Mouse (Mus musculus) forebrain, embryonic 15.5 days (tissue): Measurements from ENCODE around the gene Ccr7. TPM values are rescaled to one million over a fixed set of nuclear protein-coding genes. Genes with fewer than 3 reads are reported as not detected.

Experiments
- ATAC-seq: fragments of 200-750 bp; cut with Nextera tagmentation; replicated peaks from 2 replicates; pipeline ENCODE4 v1.8.0; 2017; ENCODE audit warnings: mild to moderate bottlenecking, moderate TSS enrichment, moderate library complexity
- H3K27ac ChIP-seq: fragments of 300-500 bp; sonication (generic); replicated peaks from 2 replicates; pipeline ENCODE4 v1.5.1; 2015; ENCODE audit warnings: mild to moderate bottlenecking, inconsistent platforms
- H3K27me3 ChIP-seq: fragments of 300-500 bp; sonication (generic); 2 replicates; pipeline ENCODE4 v1.6.1; 2015; ENCODE audit warnings: inconsistent platforms
- H3K36me3 ChIP-seq: fragments of 300-500 bp; sonication (generic); 2 replicates; pipeline ENCODE4 v1.6.1; 2015; ENCODE audit warnings: mild to moderate bottlenecking, inconsistent platforms
- H3K4me1 ChIP-seq: fragments of 300-500 bp; sonication (generic); 2 replicates; pipeline ENCODE4 v1.6.1; 2015; ENCODE audit warnings: inconsistent platforms
- H3K4me2 ChIP-seq: fragments of 300-500 bp; sonication (generic); replicated peaks from 2 replicates; pipeline ENCODE4 v1.6.1; 2015; ENCODE audit warnings: mild to moderate bottlenecking, inconsistent platforms
- H3K4me3 ChIP-seq: fragments of 300-500 bp; sonication (generic); 2 replicates; pipeline ENCODE4 v1.5.1; 2015; ENCODE audit warnings: mild to moderate bottlenecking, inconsistent platforms
- H3K9ac ChIP-seq: fragments of 300-500 bp; sonication (generic); replicated peaks from 2 replicates; pipeline ENCODE4 v1.6.1; 2015; ENCODE audit warnings: mild to moderate bottlenecking, inconsistent platforms
- H3K9me3 ChIP-seq: fragments of 300-500 bp; sonication (generic); 2 replicates; pipeline ENCODE4 v1.6.1; 2016; ENCODE audit warnings: inconsistent platforms
- WGBS: fragments of 180-500 bp; shearing (Covaris S2); methylation state at CpG from one replicate; pipeline ENCODE4 v1.1.7; 2015; ENCODE audit warnings: mixed read lengths; 5-methylcytosine and 5-hydroxymethylcytosine counted together
- polyA plus RNA-seq: library from polyadenylated mRNA; unstranded; fragments of >200 nt; fragmentation: Nextera tagmentation; extraction: Ambion mirVana; gene quantifications from 2 replicates; pipeline ENCODE4 v1.2.1, GENCODE M21; 2015

Ccr7 gene
- polyA plus RNA-seq, 1 experiment from 2014 or later = not detected

DNA sequence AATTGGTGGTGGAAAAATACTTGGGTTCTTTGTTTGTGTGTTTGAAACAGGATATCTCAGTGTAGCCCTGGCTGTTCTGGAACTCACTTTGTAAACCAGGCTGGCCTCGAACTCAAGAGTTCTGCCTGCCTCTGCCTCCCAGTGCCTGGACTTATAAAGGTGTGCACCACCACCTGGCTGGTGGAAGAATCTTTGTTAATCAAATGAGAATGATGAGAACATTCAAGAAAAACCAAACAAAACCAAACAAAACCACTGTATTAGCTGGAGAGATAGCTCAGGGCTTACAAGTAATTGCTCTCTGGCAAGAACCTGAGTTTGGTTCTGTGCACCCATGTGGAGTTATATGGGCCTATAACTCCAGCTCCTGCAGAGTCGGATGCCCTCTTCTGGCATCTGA lies 14.6 kb upstream of the Ccr7 start:
- no peak overlapping the region for H3K4me3 ChIP-seq
- no peak overlapping the region for H3K9ac ChIP-seq
- H3K4me1 ChIP-seq = no peaks in the 10 kb centered on the region
- H3K4me2 ChIP-seq = no peak overlapping the region
- H3K36me3 ChIP-seq = no peaks in the 10 kb centered on the region
- H3K9me3 ChIP-seq = no peaks in the 10 kb centered on the region
- WGBS = 93% methylated on average over 2 of the region's 2 CpGs
- H3K27me3 ChIP-seq = no peaks in the 10 kb centered on the region
- no peak for ATAC-seq
- no peak overlapping the region for H3K27ac ChIP-seq

DNA sequence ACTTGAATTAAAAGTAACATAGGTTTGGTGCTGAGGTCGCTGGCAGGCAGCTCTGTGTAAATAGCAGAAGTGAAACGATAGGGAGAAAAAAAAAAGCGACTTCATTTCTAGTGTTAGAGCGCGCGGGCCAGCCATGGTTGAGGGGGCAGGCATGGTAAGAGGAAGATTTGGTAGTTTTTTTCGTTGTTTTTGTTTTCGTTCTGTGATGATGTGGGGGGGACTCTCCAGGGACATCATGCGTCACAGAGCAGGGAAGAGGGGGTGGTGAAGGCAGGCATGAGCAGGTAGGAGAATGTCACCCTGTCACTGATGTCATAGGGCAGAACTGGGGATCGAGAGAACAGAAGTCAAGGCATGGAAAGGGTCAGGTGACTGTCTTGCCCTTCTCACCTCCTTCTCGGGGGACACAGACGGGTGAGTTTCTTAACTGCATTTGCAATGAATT lies 13.2 kb upstream of the Ccr7 start:
- Histone ChIP-seq H3K4me1 (no peaks in the 10 kb centered on the region), H3K27me3 (no peaks in the 10 kb centered on the region), H3K9ac (no peak overlapping the region), H3K4me2 (no peak overlapping the region), H3K4me3 (no peak overlapping the region), H3K9me3 (no peaks in the 10 kb centered on the region), H3K27ac (no peak overlapping the region), H3K36me3 (no peaks in the 10 kb centered on the region)
- ATAC-seq = no peak
- 78% methylated on average over 12 of the region's 12 CpGs for WGBS

DNA sequence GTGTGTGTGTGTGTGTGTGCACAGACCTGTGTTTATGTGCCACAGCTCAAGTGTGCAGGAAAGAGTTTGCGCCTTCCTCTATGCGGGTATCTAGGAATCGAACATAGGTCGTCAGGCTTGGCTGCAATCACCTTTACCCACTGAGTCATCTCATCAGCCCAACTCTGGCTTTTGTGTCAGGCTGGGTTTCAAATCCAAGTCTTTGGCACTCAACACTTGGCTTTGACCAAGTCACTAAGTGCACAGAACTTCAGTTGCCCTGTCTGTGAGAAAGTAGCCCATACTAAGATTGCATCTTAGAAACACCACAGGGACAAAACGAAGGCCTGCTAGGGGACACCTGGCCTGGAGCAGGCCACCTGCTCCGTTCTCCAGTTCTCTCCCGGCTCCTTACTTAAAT lies 12.7 kb upstream of the Ccr7 start:
- Histone ChIP-seq H3K4me1 (no peaks in the 10 kb centered on the region), H3K4me2 (no peak overlapping the region), H3K4me3 (no peak overlapping the region), H3K9ac (no peak overlapping the region), H3K36me3 (no peaks in the 10 kb centered on the region), H3K27me3 (no peaks in the 10 kb centered on the region), H3K27ac (no peak overlapping the region), H3K9me3 (no peaks in the 10 kb centered on the region)
- ATAC-seq = no peak
- 93% methylated on average over 7 of the region's 7 CpGs for WGBS

DNA sequence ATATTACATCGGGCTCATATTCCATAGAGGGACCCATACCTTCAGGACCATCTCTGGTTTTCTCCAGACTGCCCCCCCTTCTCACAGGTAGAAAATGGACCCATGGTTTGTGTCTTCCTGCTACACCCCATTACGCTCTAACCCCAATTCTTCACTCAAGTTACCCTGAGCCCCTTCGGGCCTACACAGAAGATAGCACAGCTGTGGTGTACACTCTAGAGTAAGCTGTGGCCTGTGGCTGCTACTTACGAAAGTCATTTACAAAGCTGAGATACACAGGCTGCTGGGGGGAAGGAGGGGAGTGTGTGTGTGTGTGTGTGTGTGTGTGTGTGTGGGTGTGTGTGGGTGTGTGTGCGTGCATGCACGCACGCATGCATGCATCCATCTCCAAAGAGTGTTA lies 11.4 kb upstream of the Ccr7 start:
- WGBS = 96% methylated on average over 7 of the region's 7 CpGs

DNA sequence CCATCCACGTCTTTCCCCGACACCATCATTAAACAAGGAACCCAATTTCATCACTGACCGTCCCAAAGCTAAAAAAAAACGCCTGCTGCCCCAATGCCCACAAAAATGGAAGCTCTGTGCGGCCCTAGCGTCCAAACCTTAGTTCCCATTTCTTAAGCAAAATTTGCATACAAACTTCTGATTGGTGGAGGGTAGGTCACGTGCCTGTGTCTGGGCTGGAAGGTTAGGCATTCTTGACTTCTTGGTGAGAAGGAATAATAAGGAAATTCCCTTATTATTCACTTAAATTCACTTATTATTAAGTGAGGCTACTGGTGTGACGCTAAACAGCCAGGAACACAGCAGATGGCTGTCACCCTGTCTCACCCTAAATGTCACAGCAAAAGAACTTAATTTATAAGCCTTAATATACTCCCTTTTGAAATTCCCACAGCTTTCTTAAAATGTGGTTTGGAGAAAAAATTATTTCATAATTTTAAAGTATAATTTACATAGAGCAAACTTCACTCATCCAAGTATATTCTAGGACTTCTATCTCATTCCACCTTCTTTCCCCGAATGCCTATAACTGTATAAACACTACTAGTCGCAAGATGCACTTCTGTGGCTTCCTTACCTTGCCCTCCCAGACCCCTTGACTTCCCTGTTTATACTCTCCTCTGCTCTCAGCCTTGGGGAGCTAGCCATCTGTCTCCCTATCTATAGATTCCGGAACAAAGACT lies 10.3 kb upstream of the Ccr7 start:
- no peak overlapping the region for H3K27ac ChIP-seq
- no peaks in the 10 kb centered on the region for H3K9me3 ChIP-seq
- H3K36me3 ChIP-seq = no peaks in the 10 kb centered on the region
- H3K27me3 ChIP-seq = no peaks in the 10 kb centered on the region
- no peak for ATAC-seq
- WGBS = 75% methylated on average over 11 of the region's 11 CpGs
- H3K4me2 ChIP-seq = no peak overlapping the region
- no peaks in the 10 kb centered on the region for H3K4me1 ChIP-seq
- no peak overlapping the region for H3K9ac ChIP-seq
- H3K4me3 ChIP-seq = no peak overlapping the region

More for the DNA sequence above, 11.4 kb upstream of the Ccr7 start:
- Histone ChIP-seq H3K4me2 (no peak overlapping the region), H3K36me3 (no peaks in the 10 kb centered on the region), H3K27ac (no peak overlapping the region), H3K4me1 (no peaks in the 10 kb centered on the region), H3K27me3 (no peaks in the 10 kb centered on the region), H3K9ac (no peak overlapping the region), H3K4me3 (no peak overlapping the region), H3K9me3 (no peaks in the 10 kb centered on the region)
- no peak for ATAC-seq

DNA sequence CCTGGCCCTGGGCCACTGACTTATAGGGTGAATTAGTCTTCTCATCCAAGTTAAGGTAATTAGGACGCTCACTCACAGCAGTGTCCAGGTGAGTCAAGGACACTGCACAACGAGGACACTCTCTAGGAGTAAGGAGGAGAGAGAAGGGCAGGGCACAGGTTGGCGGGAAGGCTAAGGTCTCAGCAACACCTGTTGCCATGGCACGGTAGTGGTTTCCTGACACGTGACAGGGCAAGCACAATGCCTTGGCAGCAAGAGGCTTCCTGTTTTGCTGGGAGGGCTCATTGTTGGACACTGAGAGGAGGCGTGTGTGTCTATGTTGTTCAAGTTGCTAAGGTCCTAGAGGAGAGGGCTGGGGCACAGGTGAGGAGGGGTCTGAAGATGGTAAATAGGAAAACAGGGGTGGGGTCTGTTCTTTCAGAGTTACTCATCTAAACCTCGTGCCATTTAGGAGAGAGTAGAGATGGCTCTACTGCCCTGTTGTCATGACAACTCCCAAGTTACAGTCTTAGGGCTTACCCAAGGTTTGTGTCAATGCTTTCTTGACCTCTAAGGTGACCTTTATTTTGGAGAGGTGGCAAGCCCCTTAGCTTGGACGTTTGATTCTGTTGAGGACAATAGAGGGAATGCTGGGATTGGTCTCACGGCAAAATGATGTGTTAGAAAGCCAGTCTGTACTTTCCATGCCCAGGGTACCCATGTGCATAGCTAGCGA lies 8.3 kb upstream of the Ccr7 start:
- no peak overlapping the region for H3K27ac ChIP-seq
- no peaks in the 10 kb centered on the region for H3K4me1 ChIP-seq
- no peak overlapping the region for H3K4me2 ChIP-seq
- no peaks in the 10 kb centered on the region for H3K27me3 ChIP-seq
- no peaks in the 10 kb centered on the region for H3K9me3 ChIP-seq
- H3K36me3 ChIP-seq = no peaks in the 10 kb centered on the region
- H3K4me3 ChIP-seq = no peak overlapping the region
- WGBS = 81% methylated on average over 10 of the region's 10 CpGs
- H3K9ac ChIP-seq = no peak overlapping the region
- no peak for ATAC-seq

DNA sequence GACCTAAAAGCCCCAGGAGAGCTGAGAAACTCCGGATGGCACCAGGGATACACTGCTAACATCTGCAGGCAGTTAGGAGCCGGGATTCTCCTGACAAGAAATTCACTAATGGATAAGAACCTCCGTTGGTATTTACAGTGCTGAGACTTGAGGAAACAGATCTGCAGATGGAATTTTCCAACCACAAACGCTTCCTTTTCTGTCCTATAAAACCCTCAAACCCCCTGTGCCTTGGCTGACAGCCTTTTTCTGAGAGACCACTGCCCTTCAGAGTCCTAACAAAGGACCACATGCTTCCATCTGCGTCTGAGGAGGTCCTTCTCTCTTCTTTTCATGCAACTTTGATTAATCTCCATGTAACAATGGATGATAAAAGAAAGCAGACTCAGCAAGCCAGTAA lies 6.8 kb upstream of the Ccr7 start:
- Histone ChIP-seq H3K4me3 (no peak overlapping the region), H3K27me3 (no peaks in the 10 kb centered on the region), H3K27ac (no peak overlapping the region), H3K4me2 (no peak overlapping the region), H3K36me3 (no peaks in the 10 kb centered on the region), H3K4me1 (no peaks in the 10 kb centered on the region), H3K9me3 (no peaks in the 10 kb centered on the region), H3K9ac (no peak overlapping the region)
- no peak for ATAC-seq
- 59% methylated on average over 5 of the region's 5 CpGs for WGBS

DNA sequence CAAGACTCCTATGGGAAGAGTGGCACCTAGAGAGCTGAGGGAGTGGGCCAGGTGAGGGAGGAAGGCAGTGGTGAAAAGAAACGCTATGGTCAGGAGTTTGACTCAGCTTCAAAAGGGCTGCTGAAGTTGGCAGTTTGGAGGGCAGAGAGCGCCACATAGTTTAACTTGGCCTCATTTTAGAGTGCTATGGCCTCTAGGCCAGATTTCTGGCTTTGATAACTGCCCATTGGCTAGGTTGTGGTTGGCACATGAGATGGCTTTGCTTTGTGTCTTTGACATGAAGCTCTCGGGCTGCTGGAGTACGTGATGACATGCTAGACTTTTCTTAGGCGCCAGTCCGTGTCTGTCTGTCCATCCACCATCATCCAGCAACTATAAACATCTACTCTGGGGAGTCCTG lies 5.4 kb upstream of the Ccr7 start:
- H3K27ac ChIP-seq = no peak overlapping the region
- H3K36me3 ChIP-seq = no peaks in the 10 kb centered on the region
- no peaks in the 10 kb centered on the region for H3K9me3 ChIP-seq
- WGBS = 88% methylated on average over 6 of the region's 6 CpGs
- no peaks in the 10 kb centered on the region for H3K27me3 ChIP-seq
- no peak for ATAC-seq
- H3K4me2 ChIP-seq = no peak overlapping the region
- H3K9ac ChIP-seq = no peak overlapping the region
- H3K4me3 ChIP-seq = no peak overlapping the region
- no peaks in the 10 kb centered on the region for H3K4me1 ChIP-seq

DNA sequence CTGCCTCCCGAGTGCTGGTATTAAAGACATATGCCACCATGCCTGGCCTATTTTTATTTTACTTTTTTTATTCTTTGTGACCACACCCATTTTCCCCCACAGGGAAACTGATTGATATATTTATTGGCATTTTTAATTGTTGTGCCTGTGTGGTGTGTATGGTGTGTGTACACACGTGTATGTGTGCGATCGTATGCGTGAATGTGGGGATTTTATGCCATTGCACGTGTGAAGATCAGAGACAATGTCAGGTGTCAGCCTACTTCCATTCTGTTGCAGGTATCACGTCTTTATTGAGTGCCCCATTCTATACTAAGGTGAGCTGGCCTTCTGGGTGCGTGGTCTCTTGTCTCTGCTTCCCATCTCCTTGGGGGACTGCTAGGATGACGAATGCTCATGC lies 940 bp upstream of the Ccr7 start:
- Histone ChIP-seq H3K4me2 (no peak overlapping the region), H3K4me3 (no peak overlapping the region), H3K9me3 (no peaks in the 10 kb centered on the region), H3K27ac (no peak overlapping the region), H3K36me3 (no peaks in the 10 kb centered on the region), H3K9ac (no peak overlapping the region), H3K4me1 (no peaks in the 10 kb centered on the region), H3K27me3 (no peaks in the 10 kb centered on the region)
- 89% methylated on average over 9 of the region's 9 CpGs for WGBS
- ATAC-seq = no peak

DNA sequence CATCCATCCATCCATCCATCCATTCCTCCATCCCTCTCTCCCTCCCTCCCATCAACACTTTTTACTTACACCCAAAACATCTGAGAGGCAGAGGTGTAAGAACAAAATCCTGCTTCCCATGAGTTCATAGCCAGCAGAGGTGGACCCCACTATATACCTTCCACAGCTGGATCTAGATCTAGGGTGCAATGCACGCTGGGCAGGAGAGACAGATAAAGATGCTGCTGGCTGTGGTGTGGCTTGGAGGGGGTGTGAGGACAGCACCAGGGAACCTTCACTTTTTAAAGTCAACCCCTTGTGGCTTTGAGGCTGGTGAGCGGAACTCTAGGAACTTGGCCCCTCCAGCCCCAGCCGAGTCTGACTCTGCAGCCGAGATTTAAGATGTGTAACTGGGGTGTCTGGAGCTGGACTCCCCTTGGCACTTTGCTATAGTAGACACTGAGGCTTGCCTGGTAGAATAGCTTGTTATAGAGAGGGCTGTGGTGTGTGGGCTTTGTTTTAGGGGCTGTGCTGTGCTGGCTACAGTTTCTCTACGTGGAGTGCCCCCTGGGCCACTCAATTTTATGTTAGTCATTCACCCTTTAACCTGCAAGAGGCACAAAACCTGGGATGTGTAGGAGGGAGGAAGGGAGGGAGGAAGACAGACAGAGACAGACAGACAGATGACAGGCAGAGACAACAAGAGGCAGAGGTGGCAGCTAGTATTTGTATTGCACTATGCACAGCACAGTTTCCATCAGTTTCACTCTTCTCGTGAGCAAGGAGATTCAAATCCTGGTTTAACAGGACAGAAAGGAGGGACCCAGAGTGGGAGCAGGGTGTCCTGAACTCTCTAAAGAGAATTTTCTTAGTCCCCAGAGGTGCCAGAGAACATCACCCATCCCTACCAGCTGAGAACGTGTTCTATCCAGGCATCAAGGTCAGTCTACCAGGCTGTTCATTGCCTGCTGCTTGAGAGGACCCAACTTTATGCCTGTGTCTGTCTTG lies 817 bp downstream of the Ccr7 start:
- no peak overlapping the region for H3K9ac ChIP-seq

DNA sequence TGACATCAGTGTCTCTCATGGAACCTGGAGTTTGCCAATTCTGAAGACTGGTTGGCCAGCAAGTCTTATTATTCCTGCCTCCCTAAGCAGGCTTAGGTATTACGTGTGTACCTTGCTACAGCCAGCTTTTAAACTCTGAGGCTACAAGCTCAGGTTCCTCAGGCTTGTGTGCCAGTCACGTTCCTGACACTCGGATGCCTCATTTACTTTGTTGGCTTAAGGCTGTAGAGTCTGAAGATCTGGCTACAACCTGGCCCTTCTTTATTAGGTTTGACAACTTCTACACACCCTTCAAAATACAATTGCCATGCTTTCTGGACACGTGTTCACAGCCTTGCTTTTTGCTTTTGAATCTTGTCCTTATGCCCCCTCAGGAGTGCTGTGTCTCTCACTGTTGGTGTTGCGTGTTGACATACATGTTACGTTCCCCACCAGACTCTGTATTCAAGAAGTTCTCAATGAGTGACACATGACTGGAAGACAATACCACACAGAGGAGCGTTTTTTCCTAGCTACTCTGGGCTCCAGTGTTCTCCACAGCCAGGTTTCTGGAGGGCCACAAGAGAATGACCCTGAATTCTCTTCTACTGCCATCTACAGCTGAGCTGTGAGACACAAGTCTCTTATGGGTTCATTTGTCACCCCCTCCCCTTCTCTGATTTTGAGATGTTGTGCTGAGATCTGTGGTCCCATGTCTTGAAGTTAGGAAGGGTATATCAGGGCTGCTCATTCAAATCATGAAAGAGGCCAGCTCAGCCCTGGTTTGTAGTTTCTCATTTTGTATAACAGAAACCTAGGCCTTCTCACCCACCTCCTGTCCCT lies 2.3 kb downstream of the Ccr7 start:
- Histone ChIP-seq H3K4me3 (no peak overlapping the region), H3K9ac (no peak overlapping the region), H3K4me1 (peaks cover 20% of the 10 kb centered on the region), H3K36me3 (no peaks in the 10 kb centered on the region), H3K27ac (no peak overlapping the region), H3K9me3 (no peaks in the 10 kb centered on the region), H3K4me2 (no peak overlapping the region), H3K27me3 (no peaks in the 10 kb centered on the region)
- 73% methylated on average over 7 of the region's 7 CpGs for WGBS
- no peak for ATAC-seq

More for the DNA sequence above, 817 bp downstream of the Ccr7 start:
- no peak overlapping the region for H3K27ac ChIP-seq
- H3K4me2 ChIP-seq = no peak overlapping the region
- no peak overlapping the region for H3K4me3 ChIP-seq
- 67% methylated on average over 7 of the region's 7 CpGs for WGBS
- H3K27me3 ChIP-seq = no peaks in the 10 kb centered on the region
- no peak for ATAC-seq
- no peaks in the 10 kb centered on the region for H3K9me3 ChIP-seq
- H3K36me3 ChIP-seq = no peaks in the 10 kb centered on the region
- peaks cover 5% of the 10 kb centered on the region for H3K4me1 ChIP-seq
